8 mouse cellular contexts compared by ENCODE assay signal in genomic region chr9:75408204-75408826, GRCm38 (mm10). TPM values are rescaled to one million over a fixed set of nuclear protein-coding genes. Genes with fewer than 3 reads are reported as not detected.
DNase-seq lines count a peak whose midpoint lies in the region; ATAC-seq and TF ChIP-seq lines count a peak whose summit lies in the region.

No protein-coding gene starts in this region.

- H3K4me1 ChIP-seq in spleen, adult 2 months (ENCODE audit: control insufficient read depth, insufficient read depth, insufficient read length): peaks cover 21% of the 10 kb centered on the region; the same call in 1 of the 2 replicates
- H3K4me1 ChIP-seq in intestine, embryonic 16.5 days (ENCODE audit: control insufficient read depth, insufficient read depth, low read length): peaks cover 19% of the 10 kb centered on the region
- peaks cover 58% of the 10 kb centered on the region for H3K4me1 ChIP-seq in neural tube, embryonic 13.5 days (replicated peaks)

- H3K4me2 ChIP-seq in intestine, embryonic 16.5 days (ENCODE audit: low read depth, low read length): peak overlapping the region; percentile 80
- peak overlapping the region; percentile 79 for H3K4me2 ChIP-seq in neural tube, embryonic 13.5 days

- no peak for TF ChIP-seq CTCF in spleen, adult 2 months (IDR thresholded peaks at IDR 0.05; ENCODE audit: extremely low read depth, insufficient read depth, insufficient read length, insufficient replicate concordance)

- no peak overlapping the region for H3K27ac ChIP-seq in spleen, adult 2 months (ENCODE audit: insufficient read depth, low read length)
- H3K27ac ChIP-seq in intestine, embryonic 16.5 days (ENCODE audit: low read length): peak overlapping the region; percentile 39
- peak overlapping the region; percentile 99; the same call in 1 of the 2 replicates for H3K27ac ChIP-seq in neural tube, embryonic 13.5 days (replicated peaks)

- H3K27me3 ChIP-seq in spleen, adult 2 months (ENCODE audit: control insufficient read depth, insufficient read depth, low read length): no peaks in the 10 kb centered on the region
- no peaks in the 10 kb centered on the region for H3K27me3 ChIP-seq in intestine, embryonic 16.5 days (replicated peaks; ENCODE audit: control insufficient read depth, insufficient read depth, low read length)
- no peaks in the 10 kb centered on the region for H3K27me3 ChIP-seq in neural tube, embryonic 13.5 days

- no peaks in the 10 kb centered on the region for H3K9me3 ChIP-seq in intestine, embryonic 16.5 days (ENCODE audit: control insufficient read depth, low read length)
- no peaks in the 10 kb centered on the region for H3K9me3 ChIP-seq in neural tube, embryonic 13.5 days

- H3K4me3 ChIP-seq in spleen, adult 2 months (ENCODE audit: extremely low read depth, insufficient read depth, insufficient read length): peak overlapping the region; percentile 99
- peak overlapping the region; percentile 86 for H3K4me3 ChIP-seq in intestine, embryonic 16.5 days (ENCODE audit: low read length)
- H3K4me3 ChIP-seq in neural tube, embryonic 13.5 days: peak overlapping the region; percentile 95

- 5% methylated on average over 11 of the region's 11 CpGs for WGBS in spleen, adult 2 months
- WGBS in intestine, embryonic 16.5 days: 5% methylated on average over 11 of the region's 11 CpGs
- 1% methylated on average over 11 of the region's 11 CpGs for WGBS in neural tube, embryonic 13.5 days

- H3K9ac ChIP-seq in intestine, embryonic 16.5 days (ENCODE audit: low read depth, low read length): peak overlapping the region; percentile 93
- H3K9ac ChIP-seq in neural tube, embryonic 13.5 days: peak overlapping the region; percentile 94

- no peak for ATAC-seq in intestine, embryonic 16.5 days
- ATAC-seq in neural tube, embryonic 13.5 days (ENCODE audit: low read depth): no peak
- no peak for ATAC-seq in monocyte, adult 5-6 weeks (replicated peaks; ENCODE audit: insufficient number of reproducible peaks, low FRiP score, low TSS enrichment, poor library complexity, severe bottlenecking)

- DNase-seq in adrenal gland, postnatal 10 days: peak; percentile 12
- no peak for DNase-seq in adrenal gland, adult 2 months
- DNase-seq in spleen, adult 2 months (ENCODE audit: low read depth in 1 of 2, low spot score in 2 of 2): no peak
- no peak for DNase-seq in spleen, postnatal 4 days (ENCODE audit: low spot score in 2 of 2)
- no peak for DNase-seq in layer of hippocampus, adult 11-12 months (ENCODE audit: low spot score)

- no peaks in the 10 kb centered on the region for H3K36me3 ChIP-seq in spleen, adult 2 months (ENCODE audit: control insufficient read depth, insufficient read depth, low read length)
- no peaks in the 10 kb centered on the region for H3K36me3 ChIP-seq in intestine, embryonic 16.5 days (ENCODE audit: control insufficient read depth, insufficient read depth, low read length)
- no peaks in the 10 kb centered on the region for H3K36me3 ChIP-seq in neural tube, embryonic 13.5 days

- TF ChIP-seq POLR2A in spleen, adult 2 months (IDR thresholded peaks at IDR 0.05; ENCODE audit: low read depth, low read length): no peak

RNA-seq across cellular contexts. Expression of gene Mapk6, which starts 1.5 kb away (rescaled TPM):
- 10 to 100 TPM; 34.6 to 35.1 TPM for total RNA-seq in adrenal gland, postnatal 10 days (2021)
- 10 to 100 TPM; 36.2 to 39.0 TPM for total RNA-seq in adrenal gland, adult 2 months (2021)
- 8.5 and 11.7 TPM in 2 replicates for polyA plus RNA-seq in adrenal gland, adult 2 months (2012; rRNA removed)
- polyA plus RNA-seq in spleen, adult 2 months (2012; rRNA removed): 11.4 and 12.7 TPM in 2 replicates
- 43.5 and 45.9 TPM in 2 replicates for polyA plus RNA-seq in intestine, embryonic 16.5 days (2015; fragmentation: Nextera tagmentation; extraction: Ambion mirVana)
- polyA plus RNA-seq in neural tube, embryonic 13.5 days (2015; fragmentation: Nextera tagmentation; extraction: Ambion mirVana): 168 and 170 TPM in 2 replicates
- 51.7 to 80.9 TPM (median 59.9 TPM) in 3 replicates for total RNA-seq in monocyte, adult 5-6 weeks (2017)

RNA-seq across cellular contexts. Expression of gene Leo1, which starts 33.0 kb away (rescaled TPM):
- 10 to 100 TPM; 26.1 to 27.1 TPM for total RNA-seq in adrenal gland, postnatal 10 days (2021)
- total RNA-seq in adrenal gland, adult 2 months (2021): 10 to 100 TPM; 21.8 to 31.7 TPM
- 1.4 and 1.5 TPM in 2 replicates for polyA plus RNA-seq in adrenal gland, adult 2 months (2012; rRNA removed)
- polyA plus RNA-seq in spleen, adult 2 months (2012; rRNA removed): 2.0 and 2.1 TPM in 2 replicates
- 26.8 and 31.1 TPM in 2 replicates for polyA plus RNA-seq in intestine, embryonic 16.5 days (2015; fragmentation: Nextera tagmentation; extraction: Ambion mirVana)
- 41.4 and 44.5 TPM in 2 replicates for polyA plus RNA-seq in neural tube, embryonic 13.5 days (2015; fragmentation: Nextera tagmentation; extraction: Ambion mirVana)
- total RNA-seq in monocyte, adult 5-6 weeks (2017): 23.8 to 36.2 TPM (median 25.0 TPM) in 3 replicates
